Mouse (Mus musculus) adrenal gland, postnatal 4 days (tissue): ENCODE measurements around the gene Birc7. TPM values are rescaled to one million over a fixed set of nuclear protein-coding genes. Genes with fewer than 3 reads are reported as not detected.

ENCODE experiments used
- DNase-seq, 2 experiments: peaks; one replicate each; pipeline ENCODE4 v3.0.0; 2021 to 2022; ENCODE audit warnings: low spot score in 2 of 2, mixed read lengths in 2 of 2
- total RNA-seq, 2 experiments: library from RNA; stranded (reverse); gene quantifications; 2 replicates each; pipeline ENCODE4 v1.2.3; 2021

Gene Birc7
- total RNA-seq, 2 experiments from 2014 or later = not detected

DNA sequence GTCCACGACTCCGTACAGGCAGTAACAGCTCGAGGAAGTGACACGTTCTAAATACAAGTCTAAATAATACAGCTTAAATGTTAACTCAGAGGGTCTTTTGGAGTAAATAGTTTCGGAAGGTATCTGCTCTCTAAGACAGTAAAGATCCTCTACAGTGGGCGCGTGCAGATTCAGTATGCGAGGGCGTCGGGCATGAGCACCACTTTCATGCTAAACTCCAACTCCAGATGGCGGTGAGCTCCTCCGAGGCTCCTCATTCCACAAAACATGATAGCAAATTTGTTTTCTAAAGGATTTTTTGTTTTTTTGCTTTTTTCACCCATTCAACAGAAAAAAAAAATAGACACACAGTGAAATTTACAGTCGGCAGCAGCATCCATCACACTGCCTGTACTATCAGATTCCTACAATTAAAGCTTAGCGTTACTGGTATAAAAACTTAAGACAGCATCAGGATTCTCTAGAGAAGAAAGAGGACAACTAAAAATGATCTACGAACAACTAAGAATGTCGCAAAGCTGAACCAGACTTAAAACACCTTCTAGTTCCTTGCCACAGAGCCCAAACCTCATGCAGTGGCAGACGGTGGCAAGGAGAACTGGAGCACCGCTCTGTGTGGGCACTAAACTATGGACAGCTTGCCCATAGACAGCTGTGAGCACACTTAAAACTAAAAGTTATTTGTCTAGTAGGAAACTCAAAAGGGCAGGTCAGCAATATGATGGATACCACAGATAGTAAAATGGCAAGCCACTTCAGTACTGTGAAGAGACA is 24.2 kb upstream of the Birc7 start:
- DNase-seq = no peak

- DNase-seq = no peak
Observed at GRCm38 (mm10) chr2:180905556-180906221, 23.1 kb upstream of the Birc7 start.

DNA sequence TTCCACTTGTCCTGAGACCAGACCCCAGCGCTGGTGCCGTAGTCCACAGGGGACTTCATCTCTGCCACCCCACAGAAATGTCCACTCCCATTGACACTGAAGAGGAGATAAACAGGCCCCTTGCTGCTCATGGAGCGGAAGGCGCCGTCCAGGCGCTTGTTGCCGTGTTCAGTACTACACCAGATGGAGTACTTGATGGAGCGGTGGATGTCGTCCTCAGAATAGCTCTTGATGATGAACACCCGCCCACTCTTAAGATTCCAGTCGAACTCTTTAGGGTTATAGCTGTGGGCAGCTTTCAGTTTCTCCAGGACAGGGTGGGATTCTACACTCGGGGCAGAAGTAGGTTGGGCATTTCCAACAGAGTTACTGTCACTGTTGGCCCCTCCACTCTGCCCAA is 17.9 kb upstream of the Birc7 start:
- no peak for DNase-seq

GRCm38 (mm10) chr2:180915886-180916433 is 12.9 kb upstream of the Birc7 start:
- DNase-seq = no peak

DNA sequence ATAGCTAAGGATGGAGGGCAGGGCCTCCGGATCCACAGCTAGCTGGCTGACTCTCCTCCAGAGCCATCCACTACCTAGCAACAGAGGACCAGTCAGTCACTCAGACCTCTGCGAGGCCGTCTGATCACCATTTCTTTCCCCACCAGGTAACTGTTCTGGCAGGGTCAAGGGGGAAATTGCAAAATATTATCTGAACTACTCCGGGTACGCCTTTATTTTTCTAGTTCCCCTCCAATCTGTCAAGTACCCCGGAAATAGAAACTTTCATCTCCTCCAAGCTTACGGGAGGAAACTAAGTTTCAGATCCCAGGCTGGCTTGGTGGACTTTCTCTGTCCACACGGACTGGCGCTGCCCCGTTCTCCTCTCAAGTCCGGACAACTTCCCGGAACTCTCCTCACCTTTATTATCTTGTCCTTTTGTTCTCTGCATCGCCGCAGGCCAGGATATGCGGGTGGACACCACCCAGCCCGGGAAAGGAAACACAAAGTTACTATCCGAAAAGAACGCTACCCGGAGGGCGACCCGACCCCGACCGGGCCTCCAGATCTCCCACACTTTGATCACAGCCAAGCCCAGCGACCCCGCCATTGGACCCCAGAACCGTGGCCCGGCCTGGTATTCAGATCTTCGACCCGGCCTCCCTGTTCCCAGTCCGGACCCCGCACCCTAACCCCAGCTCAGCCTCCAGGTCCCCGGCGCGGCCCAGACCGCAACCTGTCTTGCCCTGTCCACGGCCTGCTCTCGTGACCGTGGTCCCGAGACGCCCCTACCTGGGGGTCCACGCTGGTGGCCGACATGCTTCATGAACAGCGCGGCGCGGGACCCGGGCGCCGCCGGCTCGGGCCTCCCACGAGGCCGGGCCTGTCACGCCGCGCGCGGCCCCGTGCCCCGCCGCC is 8.7 kb upstream of the Birc7 start:
- no peak for DNase-seq

DNA sequence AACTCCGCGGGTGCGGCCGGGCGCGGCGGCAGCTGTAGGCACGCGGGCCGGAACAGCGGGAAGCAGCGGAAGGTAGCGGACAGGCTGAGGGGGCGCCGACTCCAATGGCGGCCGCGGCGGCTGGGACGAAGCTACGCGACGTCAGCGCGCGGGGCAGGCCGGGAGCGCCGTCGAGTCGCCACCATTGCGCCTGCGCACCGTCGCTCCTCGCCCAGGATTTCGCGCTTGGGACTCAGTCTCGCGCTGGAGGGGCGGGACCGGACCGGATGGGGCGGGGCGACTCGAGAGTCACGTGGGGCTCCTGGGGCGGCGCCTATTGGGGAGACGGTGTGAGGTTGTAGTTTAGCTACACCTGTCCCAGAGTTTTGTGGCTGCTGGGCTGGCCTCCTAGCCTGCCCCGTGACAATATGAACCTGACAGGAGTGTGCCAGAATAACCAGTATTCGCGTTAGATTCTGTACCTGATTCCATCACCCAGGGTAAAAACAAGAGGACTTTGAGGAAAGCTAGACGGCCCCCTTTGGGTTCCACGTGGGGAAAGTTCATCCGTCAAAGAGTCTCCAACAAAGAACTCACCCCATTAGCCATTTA is 7.9 kb upstream of the Birc7 start, which contains the start of gene Ythdf1:
Ythdf1 (minus strand) TSS at position 140 of the 591 bp plus-strand sequence.
- DNase-seq = peak; percentile 96 to 98

GRCm38 (mm10) chr2:180922739-180923138 is 6.1 kb upstream of the Birc7 start:
- no peak for DNase-seq

- peak; percentile 32 to 44 for DNase-seq
Observed at GRCm38 (mm10) chr2:180925176-180925575, 3.6 kb upstream of the Birc7 start.

DNA sequence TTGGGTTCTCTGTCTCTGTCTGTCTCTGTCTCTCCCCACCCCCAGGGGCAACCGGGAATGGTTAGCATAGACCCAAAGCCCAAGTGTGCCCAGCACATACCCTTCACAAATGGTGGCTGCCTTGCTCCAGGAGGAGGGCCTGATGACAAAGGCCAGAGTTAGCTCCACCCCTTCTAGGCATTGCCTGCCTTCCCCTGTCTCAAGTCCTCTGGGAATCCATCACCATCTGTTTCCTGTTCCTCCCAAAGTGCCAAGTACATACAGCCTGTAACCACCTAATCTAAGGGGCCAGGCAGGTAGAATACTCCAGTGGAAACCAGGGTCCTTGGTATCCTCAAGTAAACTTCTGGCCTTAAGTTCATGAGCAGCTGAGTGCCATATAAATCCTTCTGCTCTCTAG is 3.6 kb downstream of the Birc7 start:
- no peak for DNase-seq

- no peak for DNase-seq
Observed at GRCm38 (mm10) chr2:180940187-180940586, 11.4 kb downstream of the Birc7 start.

- no peak for DNase-seq
Observed at GRCm38 (mm10) chr2:180941869-180942268, 13.0 kb downstream of the Birc7 start.

- no peak for DNase-seq
Observed at GRCm38 (mm10) chr2:180949947-180950346, 21.1 kb downstream of the Birc7 start.

- no peak for DNase-seq
Observed at GRCm38 (mm10) chr2:180952731-180953171, 23.9 kb downstream of the Birc7 start.

DNA sequence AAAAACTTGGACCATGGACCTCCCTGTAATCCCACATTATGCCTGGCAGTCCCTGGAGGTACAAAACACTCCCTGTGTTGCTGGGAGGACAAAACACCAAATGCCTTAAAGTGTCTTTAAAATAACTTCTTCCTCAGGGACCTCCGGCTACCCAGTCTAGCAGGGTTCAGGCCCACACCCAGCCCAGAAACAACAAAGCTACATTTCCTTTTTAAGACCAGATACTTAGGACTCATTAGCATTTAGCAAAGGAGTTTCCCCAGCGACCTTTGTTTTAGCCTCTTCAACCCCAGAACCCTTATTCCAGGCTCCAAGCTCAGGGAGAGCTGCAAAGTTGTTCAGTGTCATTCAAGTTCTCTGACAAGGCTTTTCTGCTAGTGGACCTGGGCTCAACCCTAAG is 24.8 kb downstream of the Birc7 start:
- DNase-seq = no peak

DNA sequence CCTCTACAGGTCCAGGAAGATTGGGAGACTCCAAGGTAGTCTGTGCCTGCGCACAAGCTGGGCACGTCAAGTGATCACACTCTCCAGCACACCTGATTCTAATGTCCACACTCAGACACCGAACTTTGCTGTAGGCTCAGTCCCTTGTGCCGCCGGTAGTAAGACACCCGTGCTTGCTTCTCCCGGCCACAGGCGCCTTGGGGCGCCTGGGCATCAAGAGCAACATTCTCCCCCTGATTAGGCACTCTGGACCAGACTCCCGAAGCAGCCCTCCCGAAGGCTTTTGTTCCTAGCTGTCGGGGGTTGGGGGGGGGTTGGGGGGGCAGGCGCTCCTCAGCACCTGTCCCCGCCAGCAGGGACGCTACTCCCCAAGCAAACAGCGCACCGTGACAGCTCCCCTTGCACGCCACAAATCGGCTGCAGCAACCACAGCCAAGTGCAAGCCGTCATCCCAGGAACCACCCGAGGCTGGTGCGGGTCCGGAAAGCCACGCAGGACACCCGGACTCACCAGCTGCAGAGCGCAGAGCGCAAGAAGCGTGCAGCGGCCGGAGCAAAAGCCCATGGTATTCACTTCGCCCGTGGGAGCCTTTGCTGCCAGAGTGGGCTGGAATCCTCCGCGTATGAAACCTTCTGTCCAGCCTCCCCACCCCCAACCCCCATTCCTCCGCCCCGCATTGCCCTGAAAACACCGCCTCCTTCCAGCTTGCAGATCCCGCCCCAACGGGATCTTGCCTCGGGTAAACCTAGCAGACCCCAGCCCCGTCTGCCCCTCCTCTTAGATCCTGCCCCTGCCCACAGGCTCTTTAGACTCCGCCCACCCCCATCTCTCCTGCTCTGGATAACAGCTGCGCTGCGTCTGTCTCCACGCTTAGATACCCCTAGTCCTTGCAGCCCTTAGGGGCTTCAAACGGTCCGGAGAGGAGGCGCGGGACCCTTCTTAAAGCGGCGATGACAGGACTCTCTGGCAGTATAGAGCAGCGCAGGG is 25.5 kb downstream of the Birc7 start, which contains the start of gene Nkain4:
Nkain4 (minus strand) TSS at position 639 of the 987 bp plus-strand sequence.
- no peak for DNase-seq

GRCm38 (mm10) chr2:180959605-180960004 is 30.8 kb downstream of the Birc7 start:
- no peak for DNase-seq

DNA sequence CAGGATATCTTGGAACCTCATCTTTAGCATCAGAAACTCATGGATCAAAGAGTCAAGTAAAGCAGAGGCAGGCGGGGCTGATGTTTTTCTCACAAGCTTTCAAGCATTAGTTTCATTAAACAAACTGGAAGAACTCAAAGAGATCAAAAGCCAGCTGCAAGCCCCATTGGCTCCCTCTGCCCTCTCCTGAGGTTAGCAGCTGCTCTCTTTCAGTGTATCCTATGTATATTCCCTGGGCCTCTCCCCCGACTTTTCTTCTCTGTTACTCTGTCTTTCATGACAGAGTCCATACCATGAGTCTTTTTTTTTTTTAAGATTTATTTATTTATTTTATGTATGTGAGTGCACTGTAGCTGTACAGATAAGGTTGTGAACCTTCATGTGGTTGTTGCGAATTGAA is 31.4 kb downstream of the Birc7 start:
- no peak for DNase-seq

DNA sequence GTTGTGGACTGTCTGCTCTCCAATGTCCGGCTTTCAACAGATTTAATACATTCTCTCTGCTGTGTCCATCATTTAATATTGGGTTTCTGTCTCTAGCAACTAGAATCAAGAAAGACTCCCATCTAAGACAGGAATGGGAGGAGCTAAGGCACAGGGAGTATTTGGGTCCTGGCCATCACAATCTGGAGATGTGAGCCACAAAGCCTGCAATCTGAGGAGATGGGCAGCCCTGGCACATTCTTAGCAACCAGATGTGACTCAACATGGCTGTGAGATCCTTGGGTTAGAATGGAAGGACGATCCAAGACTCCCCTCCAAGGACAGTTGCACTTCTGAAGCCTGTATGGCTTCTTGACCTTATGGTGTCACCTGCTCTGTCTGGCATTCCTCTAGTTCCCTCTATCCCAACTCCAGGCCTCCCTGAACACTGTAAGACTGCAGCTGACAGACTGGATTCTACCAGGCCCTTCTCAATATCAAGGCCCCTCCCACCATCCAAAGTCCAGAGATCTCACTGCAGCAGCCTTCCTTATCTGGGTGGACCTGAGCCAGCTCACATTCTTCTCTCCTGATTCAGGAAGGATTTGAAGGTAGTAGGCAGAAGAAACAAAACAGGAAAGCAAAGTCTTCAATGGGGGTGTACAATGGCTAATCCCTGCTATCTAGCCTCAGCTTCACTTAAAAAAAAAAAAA is 33.9 kb downstream of the Birc7 start:
- DNase-seq = no peak

DNA sequence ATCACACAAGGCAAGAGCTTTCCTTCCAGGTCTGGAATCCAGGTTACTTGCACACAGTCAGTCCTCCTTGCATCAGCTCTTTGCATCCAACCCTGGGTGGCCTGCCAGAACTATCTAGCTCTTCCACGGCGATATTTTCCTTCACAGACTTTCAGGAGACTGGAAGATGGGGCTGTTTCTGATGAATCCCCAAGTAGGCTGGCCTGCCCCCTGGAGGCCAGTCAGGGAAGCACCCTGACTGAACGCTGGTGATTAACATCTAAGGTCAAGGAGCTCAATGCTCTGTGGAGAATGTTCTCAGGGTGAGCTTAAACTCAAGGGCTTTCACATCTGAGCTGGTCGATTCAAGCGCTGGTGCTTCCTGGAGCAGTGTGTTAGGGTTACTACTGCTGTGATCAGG is 35.1 kb downstream of the Birc7 start:
- peak; percentile 55 to 56 for DNase-seq
